Mouse (Mus musculus): Measurements from ENCODE around the gene Cldn34d.
A peak's percentile ranks its signal among the peaks of the same experiment; 100 is the strongest.

Gene Cldn34d

DNA sequence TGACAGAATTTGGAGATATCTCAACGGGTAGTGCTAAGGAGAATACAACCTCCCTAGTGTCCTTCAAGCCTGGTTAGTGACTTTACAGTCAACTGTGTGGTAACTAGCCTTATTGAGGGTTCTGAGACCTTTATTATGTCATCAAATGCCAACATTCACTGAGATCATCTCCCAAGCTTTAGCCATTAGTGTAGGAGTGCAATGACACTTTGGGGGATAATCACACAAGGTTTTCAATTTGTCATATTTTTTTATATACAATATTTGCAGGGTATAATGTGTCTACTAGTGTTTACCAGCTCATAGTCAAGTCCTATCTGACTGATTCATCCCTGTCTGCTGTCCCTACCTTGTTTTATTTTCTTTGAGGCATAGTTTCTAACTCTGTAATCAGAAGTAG lies at the start of gene Cldn34d:
Gene Cldn34d (minus strand): TSS at position 101 of the 400 bp plus-strand sequence.
- DNase-seq (ENCODE audit: extremely low read depth, low read depth, low spot score), result no peak

GRCm38 (mm10) chrX:76598459-76599206 lies 4.1 kb downstream of the Cldn34d start:
- peak; percentile 95 for DNase-seq (ENCODE audit: extremely low read depth, low read depth, low spot score)
